Mouse (Mus musculus): ENCODE results near the gene Gm45337. TPM values are rescaled to one million over a fixed set of nuclear protein-coding genes. Genes with fewer than 3 reads are reported as not detected.
"Not testable (repeated sequence)": the region's sequence is repeated elsewhere in the genome, so short reads cannot be mapped to it uniquely, and the experiment has no call there.

Gene Gm45337
- polyA plus RNA-seq, 1 experiment from 2014 or later = not detected

DNA sequence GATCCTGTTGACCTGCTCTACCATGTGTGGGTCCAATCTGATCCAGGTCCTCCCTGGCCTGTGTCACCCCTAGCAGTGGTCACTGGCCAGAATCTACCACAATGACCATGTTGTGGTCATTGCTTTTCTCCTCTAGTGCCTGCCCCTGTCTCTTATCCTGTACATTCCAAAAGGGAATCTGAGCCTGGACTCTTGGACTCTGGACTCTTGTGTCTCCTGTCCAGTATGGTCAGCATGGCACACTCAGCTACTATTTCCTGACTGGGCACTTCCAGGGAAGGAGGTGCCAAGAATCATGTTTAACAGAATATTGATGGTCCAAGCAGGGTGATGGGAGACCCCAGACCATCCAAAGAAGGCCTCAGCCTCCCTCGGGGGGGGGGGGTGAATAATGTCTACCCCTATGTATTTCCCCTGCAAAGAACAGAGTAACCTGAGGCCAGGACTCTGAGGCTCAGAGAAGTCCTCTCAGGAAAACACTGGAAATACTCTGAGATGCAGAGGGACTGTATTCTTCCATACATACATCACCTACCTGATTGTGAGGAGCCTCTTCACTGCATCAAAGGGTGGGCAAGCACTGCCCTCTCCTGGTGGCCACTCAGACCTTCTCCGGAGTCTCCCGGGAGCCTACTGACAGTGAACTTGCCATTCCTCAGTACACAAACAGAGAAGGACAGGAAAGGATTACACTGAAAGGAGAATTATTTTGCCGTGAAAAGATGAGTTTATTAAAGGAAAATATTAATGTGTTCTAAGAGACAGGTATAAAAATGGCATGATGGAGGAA is 10.0 kb downstream of the Gm45337 start:
- DNase-seq (ENCODE audit: low spot score) (no peak), ATAC-seq (replicated peaks; ENCODE audit: low FRiP score) (no peak)
- 64% methylated on average over 4 of the region's 4 CpGs for WGBS

DNA sequence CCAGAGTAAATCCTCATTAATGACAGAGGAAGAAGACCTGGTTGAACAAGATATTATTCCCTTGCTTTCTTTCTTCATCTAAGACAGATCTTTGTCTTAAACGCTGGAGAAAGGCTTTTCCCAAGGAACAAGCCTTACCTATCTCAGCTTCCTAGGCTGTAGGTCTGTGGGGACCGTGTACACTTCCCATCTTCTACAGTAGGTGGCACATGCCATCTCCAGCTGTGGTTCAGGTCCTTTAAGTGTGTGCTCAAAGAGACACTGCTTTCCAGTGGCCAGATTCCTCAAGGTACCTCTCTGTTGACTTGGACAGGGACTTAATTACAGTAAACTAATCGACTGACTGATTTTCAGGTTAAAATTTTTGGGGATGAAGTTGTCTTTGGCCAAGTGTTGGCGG is 15.6 kb downstream of the Gm45337 start:
- no peak for ATAC-seq (replicated peaks; ENCODE audit: low FRiP score)
- Histone ChIP-seq H3K4me3 (ENCODE audit: low read depth, low read length) (no peak overlapping the region), H3K9me3 (ENCODE audit: control insufficient read depth, low read length) (no peaks in the 10 kb centered on the region), H3K9ac (ENCODE audit: low read length) (no peak overlapping the region), H3K27ac (ENCODE audit: low read depth, low read length) (no peak overlapping the region), H3K27me3 (ENCODE audit: control insufficient read depth, insufficient read depth, low read length) (no peaks in the 10 kb centered on the region), H3K4me2 (ENCODE audit: low read depth, low read length, severe bottlenecking) (no peak overlapping the region), H3K36me3 (ENCODE audit: control insufficient read depth, insufficient read depth, low read length) (no peaks in the 10 kb centered on the region), H3K4me1 (replicated peaks; ENCODE audit: control insufficient read depth, insufficient read depth, low read length) (no peaks in the 10 kb centered on the region)
- 75% methylated on average over 4 of the region's 4 CpGs for WGBS
- no peak for DNase-seq (ENCODE audit: low spot score)

More for the DNA sequence above, 10.0 kb downstream of the Gm45337 start:
- Histone ChIP-seq H3K27ac (ENCODE audit: low read depth, low read length) (no peak overlapping the region), H3K4me1 (replicated peaks; ENCODE audit: control insufficient read depth, insufficient read depth, low read length) (no peaks in the 10 kb centered on the region), H3K9ac (ENCODE audit: low read length) (no peak overlapping the region), H3K4me2 (ENCODE audit: low read depth, low read length, severe bottlenecking) (no peak overlapping the region), H3K4me3 (ENCODE audit: low read depth, low read length) (no peak overlapping the region), H3K27me3 (ENCODE audit: control insufficient read depth, insufficient read depth, low read length) (no peaks in the 10 kb centered on the region), H3K36me3 (ENCODE audit: control insufficient read depth, insufficient read depth, low read length) (no peaks in the 10 kb centered on the region), H3K9me3 (ENCODE audit: control insufficient read depth, low read length) (no peaks in the 10 kb centered on the region)

DNA sequence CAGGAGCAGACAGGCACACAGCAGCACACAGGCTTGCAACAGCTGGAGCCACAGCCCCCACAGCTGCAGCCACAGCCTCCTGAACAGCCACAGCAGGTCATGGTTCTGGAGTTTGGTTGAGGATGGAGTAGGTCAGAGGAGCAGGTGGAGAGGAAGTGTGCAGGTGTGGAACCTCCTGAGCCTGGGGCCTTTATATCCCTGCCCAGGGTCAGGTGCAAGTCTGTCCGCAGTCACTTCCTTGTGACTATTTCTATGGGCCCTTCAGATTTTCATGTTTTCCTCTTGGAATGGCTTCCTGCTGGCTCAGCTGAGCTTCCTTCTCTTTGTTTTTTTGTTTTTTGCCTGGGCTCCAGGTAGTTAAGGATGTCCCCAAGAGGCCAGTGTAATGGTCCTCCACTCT is 23.8 kb downstream of the Gm45337 start, which contains the start of gene Gm45618:
Gm45618 (minus strand) TSS at position 101 of the 400 bp plus-strand sequence.
- not testable (repeated sequence) for H3K36me3 ChIP-seq (ENCODE audit: control insufficient read depth, insufficient read depth, low read length); H3K4me3 ChIP-seq (ENCODE audit: low read depth, low read length); H3K4me1 ChIP-seq (replicated peaks; ENCODE audit: control insufficient read depth, insufficient read depth, low read length); DNase-seq (ENCODE audit: low spot score); H3K27ac ChIP-seq (ENCODE audit: low read depth, low read length); H3K9me3 ChIP-seq (ENCODE audit: control insufficient read depth, low read length); ATAC-seq (replicated peaks; ENCODE audit: low FRiP score); H3K27me3 ChIP-seq (ENCODE audit: control insufficient read depth, insufficient read depth, low read length); H3K4me2 ChIP-seq (ENCODE audit: low read depth, low read length, severe bottlenecking); H3K9ac ChIP-seq (ENCODE audit: low read length)
- WGBS = 93% methylated on average over 1 of the region's 1 CpGs

DNA sequence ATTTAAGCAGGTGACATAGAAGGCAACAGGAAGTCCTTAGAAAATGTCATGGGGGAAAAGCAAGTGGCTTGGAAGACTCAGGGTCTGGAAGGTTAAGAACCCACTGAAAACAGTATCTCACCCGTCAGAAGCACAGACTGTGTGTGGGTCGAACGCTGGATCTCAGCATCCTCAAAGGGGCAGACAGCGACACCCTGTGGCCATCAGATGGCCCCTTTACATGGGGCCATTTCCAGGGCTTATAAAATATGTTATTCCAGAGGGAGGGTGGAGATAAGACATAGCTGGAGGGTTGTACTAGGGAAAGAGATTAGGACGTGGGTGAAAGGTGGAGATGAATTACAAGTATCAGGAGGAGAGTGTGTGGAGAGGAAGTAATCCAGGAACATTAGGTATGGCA is 24.8 kb downstream of the Gm45337 start:
- WGBS = 24% methylated on average over 5 of the region's 5 CpGs
- H3K9me3 ChIP-seq (ENCODE audit: control insufficient read depth, low read length) = no peaks in the 10 kb centered on the region
- H3K27ac ChIP-seq (ENCODE audit: low read depth, low read length) = no peak overlapping the region
- peak; percentile 53 for DNase-seq (ENCODE audit: low spot score)
- no peaks in the 10 kb centered on the region for H3K4me1 ChIP-seq (replicated peaks; ENCODE audit: control insufficient read depth, insufficient read depth, low read length)
- no peaks in the 10 kb centered on the region for H3K27me3 ChIP-seq (ENCODE audit: control insufficient read depth, insufficient read depth, low read length)
- H3K4me3 ChIP-seq (ENCODE audit: low read depth, low read length) = no peak overlapping the region
- H3K4me2 ChIP-seq (ENCODE audit: low read depth, low read length, severe bottlenecking) = no peak overlapping the region
- H3K36me3 ChIP-seq (ENCODE audit: control insufficient read depth, insufficient read depth, low read length) = no peaks in the 10 kb centered on the region
- no peak for ATAC-seq (replicated peaks; ENCODE audit: low FRiP score)
- no peak overlapping the region for H3K9ac ChIP-seq (ENCODE audit: low read length)

DNA sequence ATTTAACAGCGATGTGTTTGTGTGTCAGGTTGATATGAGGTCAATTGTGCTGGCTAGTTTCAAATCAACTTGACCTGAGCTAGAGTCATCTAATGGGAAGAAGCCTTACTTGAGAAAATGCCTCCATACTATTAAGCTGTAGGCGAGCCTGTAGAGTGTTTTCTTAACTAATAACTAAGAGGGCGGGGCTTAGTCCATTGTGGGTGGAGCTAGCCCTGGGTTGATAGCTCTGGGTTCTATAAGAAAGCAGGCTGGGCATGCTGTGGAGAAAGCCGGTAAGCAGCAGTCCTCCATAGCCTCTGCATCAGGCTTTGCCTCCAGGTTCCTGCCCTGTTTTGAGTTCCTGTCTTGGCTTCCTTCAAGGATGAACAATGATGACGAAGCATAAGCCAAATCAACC is 39.7 kb downstream of the Gm45337 start:
- Histone ChIP-seq H3K4me2 (ENCODE audit: low read depth, low read length, severe bottlenecking) (no peak overlapping the region), H3K36me3 (ENCODE audit: control insufficient read depth, insufficient read depth, low read length) (no peaks in the 10 kb centered on the region), H3K27me3 (ENCODE audit: control insufficient read depth, insufficient read depth, low read length) (no peaks in the 10 kb centered on the region), H3K4me1 (replicated peaks; ENCODE audit: control insufficient read depth, insufficient read depth, low read length) (no peaks in the 10 kb centered on the region), H3K9me3 (ENCODE audit: control insufficient read depth, low read length) (no peaks in the 10 kb centered on the region), H3K9ac (ENCODE audit: low read length) (no peak overlapping the region), H3K27ac (ENCODE audit: low read depth, low read length) (no peak overlapping the region), H3K4me3 (ENCODE audit: low read depth, low read length) (no peak overlapping the region)
- DNase-seq (ENCODE audit: low spot score) = no peak
- ATAC-seq (replicated peaks; ENCODE audit: low FRiP score) = no peak
- WGBS = 66% methylated on average over 5 of the region's 5 CpGs

DNA sequence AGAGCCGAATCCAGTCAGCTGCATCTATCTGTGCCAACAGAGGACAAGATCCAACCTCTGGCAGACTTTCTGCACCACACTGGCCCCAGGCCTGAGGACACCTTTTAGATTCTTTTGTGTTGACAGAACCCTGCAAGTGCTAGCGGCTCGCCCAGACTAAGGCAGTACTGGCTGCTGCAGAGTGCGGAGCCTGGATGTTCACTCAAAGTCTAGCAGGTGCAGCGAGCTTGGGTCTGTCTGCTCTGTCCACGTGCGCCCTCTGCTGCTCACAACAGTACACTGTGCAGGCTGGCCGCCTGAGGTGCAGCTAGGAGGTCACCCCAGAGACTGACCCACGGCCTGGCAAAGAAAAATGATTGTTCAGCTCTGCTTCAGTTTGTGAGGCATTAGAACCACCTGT is 46.6 kb downstream of the Gm45337 start:
- Histone ChIP-seq H3K4me2 (ENCODE audit: low read depth, low read length, severe bottlenecking) (no peak overlapping the region), H3K27ac (ENCODE audit: low read depth, low read length) (no peak overlapping the region), H3K9ac (ENCODE audit: low read length) (no peak overlapping the region), H3K9me3 (ENCODE audit: control insufficient read depth, low read length) (no peaks in the 10 kb centered on the region), H3K27me3 (ENCODE audit: control insufficient read depth, insufficient read depth, low read length) (peaks cover 12% of the 10 kb centered on the region), H3K36me3 (ENCODE audit: control insufficient read depth, insufficient read depth, low read length) (no peaks in the 10 kb centered on the region), H3K4me3 (ENCODE audit: low read depth, low read length) (no peak overlapping the region), H3K4me1 (replicated peaks; ENCODE audit: control insufficient read depth, insufficient read depth, low read length) (peaks cover 2% of the 10 kb centered on the region; the same call in 1 of the 2 replicates)
- WGBS = 13% methylated on average over 9 of the region's 9 CpGs
- peak; percentile 91 for DNase-seq (ENCODE audit: low spot score)
- peak; percentile 69 for ATAC-seq (replicated peaks; ENCODE audit: low FRiP score)

DNA sequence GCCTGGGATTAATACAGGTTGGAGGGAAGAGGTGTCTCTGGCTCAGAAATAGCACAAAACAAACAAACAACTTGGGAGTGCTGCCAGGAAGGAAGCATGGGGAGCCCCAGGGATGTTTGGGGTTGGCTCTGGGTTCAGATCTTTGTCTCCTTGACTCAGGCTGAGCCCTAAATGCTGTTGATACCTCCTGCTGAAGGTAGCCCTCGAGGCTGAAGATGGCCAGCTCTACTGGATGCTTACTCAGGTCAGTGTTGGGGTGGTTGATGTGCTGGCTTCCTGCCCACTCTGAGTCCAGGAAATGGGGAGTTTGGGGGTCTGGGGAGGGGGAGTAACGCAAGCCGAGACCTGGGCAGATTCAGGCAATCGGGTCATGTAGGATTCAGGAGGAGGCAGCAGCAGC is 47.7 kb downstream of the Gm45337 start:
- WGBS = 71% methylated on average over 4 of the region's 4 CpGs
- H3K27me3 ChIP-seq (ENCODE audit: control insufficient read depth, insufficient read depth, low read length) = peaks cover 12% of the 10 kb centered on the region

DNA sequence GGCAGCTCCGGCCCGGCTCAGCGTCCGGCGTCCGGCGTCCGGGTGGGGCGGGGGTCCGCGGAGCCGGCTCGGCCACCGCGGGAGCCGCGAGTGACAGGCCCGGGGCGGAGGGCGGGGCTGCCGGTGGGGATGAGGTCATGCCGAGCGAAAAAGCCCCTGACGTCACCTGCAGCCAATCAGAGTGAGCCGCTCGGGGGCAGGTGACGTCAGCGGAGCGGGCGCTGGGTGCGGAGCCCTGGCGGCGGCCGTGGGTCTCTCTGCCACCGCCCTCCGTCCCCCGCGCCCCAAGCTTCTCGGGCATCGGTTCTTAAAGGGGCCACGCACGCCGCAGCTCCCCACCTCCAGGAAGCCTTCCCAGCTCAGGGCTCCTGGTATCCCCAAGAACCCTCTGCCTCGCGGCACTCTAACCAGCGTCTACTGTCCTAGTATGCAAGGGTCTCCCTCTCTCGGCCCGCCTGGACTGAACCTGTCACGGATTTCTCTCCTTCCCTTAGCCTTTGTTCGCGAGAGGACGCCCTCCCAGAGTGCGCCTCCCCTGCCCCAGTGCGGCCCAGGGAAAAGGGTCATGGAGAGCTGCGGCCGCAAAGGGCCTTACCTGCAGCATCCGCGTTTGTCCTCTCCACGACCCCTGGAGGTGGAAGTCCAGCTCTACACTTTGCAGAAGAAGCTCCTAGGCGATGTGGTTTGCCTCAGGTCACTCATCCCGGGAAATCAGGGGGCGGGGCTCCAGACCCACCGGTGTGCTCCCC is 49.0 kb downstream of the Gm45337 start, which contains the start of gene Dusp8:
Dusp8 (minus strand) TSS at position 661 of the 749 bp plus-strand sequence.
- Histone ChIP-seq H3K27me3 (ENCODE audit: control insufficient read depth, insufficient read depth, low read length) (peaks cover 12% of the 10 kb centered on the region), H3K9me3 (ENCODE audit: control insufficient read depth, low read length) (no peaks in the 10 kb centered on the region), H3K27ac (ENCODE audit: low read depth, low read length) (peak within 1 kb of the TSS; percentile 63), H3K4me1 (replicated peaks; ENCODE audit: control insufficient read depth, insufficient read depth, low read length) (peaks cover 15% of the 10 kb centered on the region), H3K4me2 (ENCODE audit: low read depth, low read length, severe bottlenecking) (peak within 1 kb of the TSS; percentile 94), H3K36me3 (ENCODE audit: control insufficient read depth, insufficient read depth, low read length) (no peaks in the 10 kb centered on the region), H3K9ac (ENCODE audit: low read length) (peak within 1 kb of the TSS; percentile 82), H3K4me3 (ENCODE audit: low read depth, low read length) (peak within 1 kb of the TSS; percentile 83)
- ATAC-seq (replicated peaks; ENCODE audit: low FRiP score) = peak; percentile 89
- DNase-seq (ENCODE audit: low spot score) = peak; percentile 96
- under 1% methylated on average over 55 of the region's 63 CpGs for WGBS

More for the DNA sequence above, 47.7 kb downstream of the Gm45337 start:
- ATAC-seq (replicated peaks; ENCODE audit: low FRiP score) (no peak), DNase-seq (ENCODE audit: low spot score) (no peak)
- no peak overlapping the region for H3K4me2 ChIP-seq (ENCODE audit: low read depth, low read length, severe bottlenecking)
- H3K9me3 ChIP-seq (ENCODE audit: control insufficient read depth, low read length) = no peaks in the 10 kb centered on the region
- H3K27ac ChIP-seq (ENCODE audit: low read depth, low read length) = no peak overlapping the region
- H3K36me3 ChIP-seq (ENCODE audit: control insufficient read depth, insufficient read depth, low read length) = no peaks in the 10 kb centered on the region
- peaks cover 11% of the 10 kb centered on the region for H3K4me1 ChIP-seq (replicated peaks; ENCODE audit: control insufficient read depth, insufficient read depth, low read length)
- no peak overlapping the region for H3K9ac ChIP-seq (ENCODE audit: low read length)
- H3K4me3 ChIP-seq (ENCODE audit: low read depth, low read length) = no peak overlapping the region
